Mouse (Mus musculus) MEL (cell line): ENCODE measurements around the gene Dnaja2.

Experiments
- CHD1 ChIP-seq: IDR thresholded peaks from 2 replicates; pipeline ENCODE4 v1.6.1; 2012; ENCODE audit warnings: low read depth, mild to moderate bottlenecking, inconsistent platforms, low read length, improper control_type of control experiment
- CTCF ChIP-seq, 3 experiments: IDR thresholded peaks in 2 of 3; conservative IDR thresholded peaks in 1 of 3; 2 replicates each; pipeline ENCODE4 v1.5.1; 2011 to 2012; ENCODE audit warnings: low read length in 3 of 3, low read depth in 2 of 3, mild to moderate bottlenecking in 2 of 3, improper control_type of control experiment in 1 of 3, inconsistent platforms in 1 of 3, mixed read lengths in 1 of 3, moderate library complexity in 1 of 3; ENCODE audit not compliant: control insufficient read depth in 1 of 3, insufficient read depth in 1 of 3, poor library complexity in 1 of 3, severe bottlenecking in 1 of 3
- E2F4 ChIP-seq: IDR thresholded peaks from 2 replicates; pipeline ENCODE4 v1.6.1; 2011; ENCODE audit warnings: low read depth, low read length, improper control_type of control experiment, borderline replicate concordance
- ELF1 ChIP-seq: IDR thresholded peaks from 2 replicates; pipeline ENCODE4 v1.6.1; 2014; ENCODE audit warnings: low read depth, mild to moderate bottlenecking, inconsistent platforms, low read length, improper control_type of control experiment, moderate library complexity
- EP300 ChIP-seq, 2 experiments: IDR thresholded peaks; 2 replicates each; pipeline ENCODE4 v1.6.1; 2011; ENCODE audit warnings: improper control_type of control experiment in 2 of 2, low read length in 2 of 2, low read depth in 1 of 2, mild to moderate bottlenecking in 1 of 2
- GATA1 ChIP-seq: IDR thresholded peaks from 2 replicates; pipeline ENCODE4 v1.6.1; 2011; ENCODE audit warnings: low read depth, low read length, improper control_type of control experiment
- MAX ChIP-seq: IDR thresholded peaks from 2 replicates; pipeline ENCODE4 v1.6.1; 2011; ENCODE audit warnings: low read length, improper control_type of control experiment
- POLR2A ChIP-seq, 2 experiments: IDR thresholded peaks; 2 replicates each; pipeline ENCODE4 v1.6.1; 2011 to 2012; ENCODE audit warnings: low read length in 2 of 2, mild to moderate bottlenecking in 2 of 2, control low read depth in 1 of 2, improper control_type of control experiment in 1 of 2, low read depth in 1 of 2, moderate library complexity in 1 of 2; ENCODE audit not compliant: control insufficient read depth in 1 of 2, insufficient read depth in 1 of 2, poor library complexity in 1 of 2
- SIN3A ChIP-seq: IDR thresholded peaks from 2 replicates; pipeline ENCODE4 v1.6.1; 2012; ENCODE audit warnings: low read length, improper control_type of control experiment, inconsistent platforms
- USF1 ChIP-seq: IDR thresholded peaks from 2 replicates; pipeline ENCODE4 v1.6.1; 2014; ENCODE audit warnings: low read depth, mild to moderate bottlenecking, inconsistent platforms, low read length, improper control_type of control experiment, moderate library complexity

- TF ChIP-seq EP300 (IDR thresholded peaks at IDR 0.05; ENCODE audit: low read depth in 1 of 2, low read length in 2 of 2), result no peak
- TF ChIP-seq MAX, result no peak
- no peak for TF ChIP-seq GATA1
- no peak for TF ChIP-seq ELF1
- no peak for TF ChIP-seq CTCF (IDR thresholded peaks at IDR 0.05 in 2 of 3, conservative IDR thresholded peaks at IDR 0.05 in 1 of 3; ENCODE audit: control insufficient read depth in 1 of 3, insufficient read depth in 1 of 3, low read depth in 2 of 3, low read length in 3 of 3, poor library complexity in 1 of 3, severe bottlenecking in 1 of 3)
- TF ChIP-seq USF1, result no peak
- no peak for TF ChIP-seq CHD1
- no peak for TF ChIP-seq SIN3A
- TF ChIP-seq POLR2A (IDR thresholded peaks at IDR 0.05; ENCODE audit: control insufficient read depth in 1 of 2, insufficient read depth in 1 of 2, low read depth in 1 of 2, low read length in 2 of 2, poor library complexity in 1 of 2), result no peak
- TF ChIP-seq E2F4, result no peak
Measured at GRCm38 (mm10) chr8:85496125-85496524, 59.0 kb downstream of the Dnaja2 start.
